Mouse (Mus musculus) hindbrain, embryonic 11.5 days (tissue): Measurements from ENCODE around the gene Gsto1. TPM values are rescaled to one million over a fixed set of nuclear protein-coding genes. Genes with fewer than 3 reads are reported as not detected.

Experiments used
- ATAC-seq: fragments of 200-750 bp; cut with Nextera tagmentation; 2 replicates; pipeline ENCODE4 v1.8.0; 2017; ENCODE audit warnings: mild to moderate bottlenecking, moderate TSS enrichment, moderate library complexity; ENCODE audit not compliant: low FRiP score
- DNase-seq: peaks from one replicate; pipeline ENCODE4 v3.0.0-alpha.2; 2015; ENCODE audit warnings: low spot score
- H3K27ac ChIP-seq: fragments of 300-500 bp; sonication (generic); 2 replicates; pipeline ENCODE4 v1.5.1; 2014; ENCODE audit warnings: mild to moderate bottlenecking, low read depth, low read length
- H3K27me3 ChIP-seq: fragments of 300-500 bp; sonication (generic); 2 replicates; pipeline ENCODE4 v1.6.1; 2014; ENCODE audit warnings: mild to moderate bottlenecking, low read length, moderate library complexity, mixed read lengths; ENCODE audit not compliant: control insufficient read depth, insufficient read depth
- H3K36me3 ChIP-seq: fragments of 300-500 bp; sonication (generic); 2 replicates; pipeline ENCODE4 v1.6.1; 2014; ENCODE audit warnings: mild to moderate bottlenecking, low read length, moderate library complexity, mixed read lengths; ENCODE audit not compliant: control insufficient read depth, insufficient read depth
- H3K4me1 ChIP-seq: fragments of 300-500 bp; sonication (generic); replicated peaks from 2 replicates; pipeline ENCODE4 v1.6.1; 2014; ENCODE audit warnings: low read length, mixed read lengths; ENCODE audit not compliant: control insufficient read depth, insufficient read depth
- H3K4me2 ChIP-seq: fragments of 300-500 bp; sonication (generic); replicated peaks from 2 replicates; pipeline ENCODE4 v1.6.1; 2014; ENCODE audit warnings: mild to moderate bottlenecking, low read depth, low read length
- H3K4me3 ChIP-seq: fragments of 300-500 bp; sonication (generic); 2 replicates; pipeline ENCODE4 v1.5.1; 2014; ENCODE audit warnings: low read depth, low read length
- H3K9ac ChIP-seq: fragments of 300-500 bp; sonication (generic); 2 replicates; pipeline ENCODE4 v1.6.1; 2014; ENCODE audit warnings: low read depth, low read length
- H3K9me3 ChIP-seq: fragments of 300-500 bp; sonication (generic); 2 replicates; pipeline ENCODE4 v1.6.1; 2016; ENCODE audit warnings: low read length; ENCODE audit not compliant: control insufficient read depth
- WGBS: fragments of 180-500 bp; shearing (Covaris S2); extraction: QIAGEN DNeasy Blood & Tissue Kit; methylation state at CpG from one replicate; pipeline ENCODE4 v1.1.7; 2014; 5-methylcytosine and 5-hydroxymethylcytosine counted together
- polyA plus RNA-seq: library from polyadenylated mRNA; unstranded; fragments of >200 nt; fragmentation: Nextera tagmentation; extraction: Ambion mirVana; gene quantifications from 2 replicates; pipeline ENCODE4 v1.2.1, GENCODE M21; 2014

The Gsto1 gene
- polyA plus RNA-seq, 1 experiment from 2014 or later, result 116 TPM

DNA sequence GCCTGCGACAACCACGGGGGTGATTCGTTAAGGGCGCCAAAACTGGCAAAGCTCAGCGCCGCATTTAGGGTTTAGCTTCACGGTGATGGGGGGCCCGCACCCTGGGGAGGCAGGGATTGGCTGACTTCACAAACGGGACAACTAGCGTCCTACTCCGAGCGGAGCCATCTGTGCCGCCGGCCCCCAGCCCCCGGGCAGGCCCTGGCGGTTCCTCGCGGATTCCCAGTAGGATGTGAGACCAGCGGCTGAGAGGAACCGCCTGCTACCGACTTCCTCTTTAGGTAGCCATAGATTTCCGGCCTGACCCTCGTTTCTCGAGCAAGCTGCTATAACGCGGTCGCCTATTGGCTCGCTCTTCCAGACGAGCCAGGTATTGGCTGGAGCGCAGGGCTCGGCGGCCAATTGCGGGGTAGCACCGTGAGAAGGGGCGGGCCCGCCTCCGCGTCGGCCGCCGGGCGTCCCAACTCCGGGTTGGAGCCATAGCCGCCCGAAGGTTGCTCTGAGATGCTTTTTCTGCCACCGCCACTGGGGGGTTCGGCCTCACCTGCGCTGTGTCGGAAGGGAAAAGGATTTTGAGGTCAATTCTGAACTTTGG is 10.7 kb downstream of the Gsto1 start, which contains the start of gene Gsto2:
Gene Gsto2, plus strand, starts transcription at position 182 of the 595 bp plus-strand sequence.
- 0% methylated on average over 49 of the region's 49 CpGs for WGBS
- Histone ChIP-seq H3K4me3 (peak within 1 kb of the TSS; percentile 64), H3K4me2 (peak within 1 kb of the TSS; percentile 87), H3K27ac (peak within 1 kb of the TSS; percentile 82), H3K9me3 (no peaks in the 10 kb centered on the region), H3K4me1 (no peaks in the 10 kb centered on the region), H3K27me3 (no peaks in the 10 kb centered on the region), H3K36me3 (no peaks in the 10 kb centered on the region), H3K9ac (peak within 1 kb of the TSS; percentile 90)
- peak; percentile 96 for DNase-seq
- ATAC-seq, result peak; percentile 100

DNA sequence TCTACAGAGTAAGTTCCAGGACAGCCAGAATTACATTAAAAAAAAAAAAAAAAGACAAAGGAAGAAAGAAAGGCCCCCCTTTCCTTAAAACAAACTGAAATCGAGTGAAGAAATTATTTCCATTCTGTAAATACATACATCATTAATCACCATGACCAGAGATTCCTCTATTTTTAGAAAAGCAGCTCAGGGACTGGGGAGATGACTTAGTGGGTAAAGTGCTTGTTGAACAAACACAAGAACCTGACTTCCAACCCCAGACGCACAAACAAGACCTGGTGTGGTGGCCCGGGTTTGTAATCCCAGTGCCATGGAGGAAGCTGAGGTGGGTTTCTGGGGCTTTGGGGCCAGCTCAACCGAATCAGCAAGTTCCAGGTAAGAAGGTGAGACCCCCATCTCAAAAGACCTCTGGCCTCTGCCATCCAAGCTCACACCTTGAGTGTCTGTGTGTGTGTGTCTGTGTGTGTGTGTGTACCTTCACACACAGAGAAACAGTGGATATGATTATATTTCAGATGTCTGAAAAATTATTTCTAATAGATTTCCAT is 12.9 kb downstream of the Gsto1 start:
- H3K27me3 ChIP-seq, result no peaks in the 10 kb centered on the region
- H3K4me1 ChIP-seq, result no peaks in the 10 kb centered on the region
- no peak overlapping the region for H3K9ac ChIP-seq
- H3K4me3 ChIP-seq, result no peak overlapping the region
- no peak overlapping the region for H3K4me2 ChIP-seq
- ATAC-seq (no peak), DNase-seq (no peak)
- H3K36me3 ChIP-seq, result no peaks in the 10 kb centered on the region
- no peaks in the 10 kb centered on the region for H3K9me3 ChIP-seq
- WGBS, result 75% methylated on average over 4 of the region's 4 CpGs
- no peak overlapping the region for H3K27ac ChIP-seq

DNA sequence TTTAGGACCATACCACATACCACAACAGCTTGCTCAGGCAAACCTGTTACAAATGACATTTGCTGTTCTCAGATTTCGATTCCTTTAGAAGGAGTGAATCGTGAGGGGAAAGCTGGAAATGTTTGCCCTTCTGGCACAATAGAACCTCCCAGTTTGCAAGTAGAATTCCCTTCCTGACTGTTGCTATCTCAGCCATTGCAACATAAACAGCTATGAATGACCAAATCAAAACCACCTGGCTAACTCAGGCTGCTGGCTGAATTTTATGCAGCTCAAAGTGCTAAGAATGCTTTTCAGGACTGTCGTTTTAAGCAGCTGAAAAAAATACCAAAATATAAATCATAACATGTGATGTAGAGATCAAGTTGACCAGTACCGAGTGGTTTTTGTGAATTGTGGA is 14.2 kb downstream of the Gsto1 start:
- Histone ChIP-seq H3K9ac (no peak overlapping the region), H3K27me3 (no peaks in the 10 kb centered on the region), H3K27ac (no peak overlapping the region), H3K36me3 (no peaks in the 10 kb centered on the region), H3K4me3 (no peak overlapping the region), H3K4me2 (no peak overlapping the region), H3K4me1 (no peaks in the 10 kb centered on the region), H3K9me3 (no peaks in the 10 kb centered on the region)
- DNase-seq, result no peak
- ATAC-seq, result no peak
- 70% methylated on average over 4 of the region's 4 CpGs for WGBS

DNA sequence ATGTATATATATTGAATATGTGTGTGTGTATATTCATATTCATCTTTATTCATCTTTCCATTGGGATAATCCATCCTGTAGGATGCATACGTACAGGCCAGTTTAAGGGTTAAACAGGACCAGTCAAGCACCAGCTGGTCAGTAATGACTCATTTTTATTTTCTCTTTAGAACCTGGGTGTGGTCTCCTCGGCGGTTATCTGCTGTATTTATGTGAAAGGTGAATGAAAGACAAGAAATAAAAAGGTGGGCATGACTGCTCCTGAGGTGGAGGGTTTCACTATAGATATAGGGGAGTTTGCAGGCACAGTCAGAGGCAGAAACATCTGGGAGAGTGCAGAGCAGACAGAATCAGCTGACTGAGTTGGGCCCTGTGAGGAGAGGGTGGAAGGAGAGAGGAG is 14.7 kb downstream of the Gsto1 start:
- Histone ChIP-seq H3K4me3 (no peak overlapping the region), H3K4me2 (no peak overlapping the region), H3K9ac (no peak overlapping the region), H3K27ac (no peak overlapping the region), H3K36me3 (no peaks in the 10 kb centered on the region), H3K4me1 (no peaks in the 10 kb centered on the region), H3K9me3 (no peaks in the 10 kb centered on the region), H3K27me3 (no peaks in the 10 kb centered on the region)
- ATAC-seq (no peak), DNase-seq (no peak)
- 82% methylated on average over 3 of the region's 3 CpGs for WGBS

DNA sequence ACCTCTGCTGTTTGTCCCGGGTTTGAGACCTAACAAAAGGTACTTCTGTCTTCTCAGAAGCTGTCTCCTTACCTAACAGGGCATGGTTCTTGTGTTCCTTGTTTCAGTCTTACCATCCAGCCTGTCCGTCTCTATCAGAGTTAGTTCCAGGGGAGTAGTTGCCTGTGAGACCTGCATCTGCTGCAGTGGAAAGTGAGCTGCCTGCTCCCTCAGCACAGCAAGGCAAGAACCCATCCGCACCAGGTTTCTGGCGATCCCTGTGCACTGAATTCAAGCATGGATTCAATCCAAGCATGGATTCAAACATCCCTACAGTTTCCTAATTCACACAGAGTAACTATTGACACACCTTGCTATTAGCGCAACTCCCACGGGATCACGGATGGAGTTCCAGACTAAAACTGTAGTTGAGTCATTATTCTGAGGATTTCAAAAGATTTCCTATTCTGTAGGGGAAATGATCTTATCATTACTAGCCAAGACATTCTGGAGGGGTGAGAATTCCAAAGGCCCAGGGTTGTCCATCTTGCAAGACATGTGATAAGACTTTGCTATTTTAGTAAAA is 15.4 kb downstream of the Gsto1 start:
- H3K4me1 ChIP-seq, result no peaks in the 10 kb centered on the region
- H3K4me2 ChIP-seq, result no peak overlapping the region
- no peaks in the 10 kb centered on the region for H3K9me3 ChIP-seq
- no peak overlapping the region for H3K27ac ChIP-seq
- ATAC-seq (no peak), DNase-seq (no peak)
- H3K36me3 ChIP-seq, result no peaks in the 10 kb centered on the region
- no peak overlapping the region for H3K9ac ChIP-seq
- WGBS, result 81% methylated on average over 7 of the region's 7 CpGs
- no peaks in the 10 kb centered on the region for H3K27me3 ChIP-seq
- H3K4me3 ChIP-seq, result no peak overlapping the region

DNA sequence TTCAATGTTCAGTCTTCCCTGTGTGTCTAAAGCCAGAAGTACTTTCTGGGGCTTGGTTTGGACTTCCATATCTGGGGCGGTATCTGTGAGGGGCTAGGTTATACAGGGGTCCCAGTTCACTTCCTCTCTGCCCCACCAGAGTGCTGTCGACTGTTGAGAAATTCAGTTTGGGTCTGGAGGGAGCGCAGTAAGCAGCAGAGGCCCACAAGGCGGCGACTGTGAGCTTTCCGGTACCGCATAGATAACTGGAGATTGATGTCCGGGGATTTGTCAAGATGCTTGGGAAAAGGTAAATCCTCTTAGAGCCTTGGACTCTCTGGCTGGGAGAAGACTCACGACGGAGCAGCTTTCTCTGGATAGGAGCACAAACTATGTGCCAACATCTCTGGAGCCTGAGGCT is 16.7 kb downstream of the Gsto1 start:
- Histone ChIP-seq H3K9me3 (no peaks in the 10 kb centered on the region), H3K4me3 (no peak overlapping the region), H3K27me3 (no peaks in the 10 kb centered on the region), H3K36me3 (no peaks in the 10 kb centered on the region), H3K4me2 (no peak overlapping the region), H3K4me1 (no peaks in the 10 kb centered on the region), H3K9ac (no peak overlapping the region), H3K27ac (no peak overlapping the region)
- WGBS, result 26% methylated on average over 10 of the region's 10 CpGs
- peak; percentile 50 for DNase-seq
- ATAC-seq, result no peak

DNA sequence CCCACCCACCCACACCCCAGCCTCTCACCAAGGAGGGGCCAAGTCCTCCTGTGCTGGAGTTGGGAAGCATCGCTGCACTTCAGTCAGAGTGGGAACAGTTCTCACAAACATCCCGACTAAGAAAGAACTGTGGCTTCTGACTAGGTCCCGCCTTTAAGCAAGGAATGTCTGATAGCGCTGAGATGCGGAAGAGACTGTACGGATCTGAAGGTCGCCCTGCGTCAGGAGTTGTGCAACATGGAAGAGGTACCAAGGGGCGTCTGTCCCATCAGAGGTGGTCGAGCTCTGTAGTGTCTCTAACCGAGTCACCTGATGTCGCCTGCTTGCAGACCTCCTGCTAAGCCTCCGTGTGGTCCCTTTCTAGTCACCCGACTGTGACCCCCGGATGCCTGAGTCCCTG is 21.5 kb downstream of the Gsto1 start:
- H3K4me3 ChIP-seq, result no peak overlapping the region
- WGBS, result 83% methylated on average over 15 of the region's 15 CpGs
- no peak for DNase-seq

DNA sequence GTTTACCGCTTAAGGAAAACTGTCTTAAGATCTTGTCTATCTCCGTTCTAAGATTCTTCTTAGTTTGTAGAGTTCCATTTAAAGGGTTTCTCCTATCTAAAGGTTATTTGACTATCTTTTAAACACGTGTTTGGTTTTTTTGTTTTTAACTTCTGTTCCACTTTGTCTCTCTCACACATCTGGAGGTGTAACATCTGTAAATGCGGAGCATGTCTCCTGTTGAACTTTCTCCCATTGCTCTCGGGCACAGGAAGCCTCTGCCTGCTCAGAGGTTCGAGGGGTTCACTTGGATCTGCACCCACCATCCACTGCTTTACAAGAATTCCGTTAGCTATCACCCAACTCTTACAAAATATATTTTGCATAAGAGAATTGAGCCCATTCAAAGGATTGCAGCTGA is 26.8 kb downstream of the Gsto1 start:
- H3K9me3 ChIP-seq, result no peaks in the 10 kb centered on the region
- no peaks in the 10 kb centered on the region for H3K4me1 ChIP-seq
- H3K36me3 ChIP-seq, result no peaks in the 10 kb centered on the region
- no peak overlapping the region for H3K4me3 ChIP-seq
- no peak overlapping the region for H3K9ac ChIP-seq
- 82% methylated on average over 7 of the region's 7 CpGs for WGBS
- ATAC-seq (no peak), DNase-seq (no peak)
- H3K4me2 ChIP-seq, result no peak overlapping the region
- H3K27ac ChIP-seq, result no peak overlapping the region
- H3K27me3 ChIP-seq, result no peaks in the 10 kb centered on the region

More for the DNA sequence above, 21.5 kb downstream of the Gsto1 start:
- H3K9me3 ChIP-seq, result no peaks in the 10 kb centered on the region
- ATAC-seq, result no peak
- no peak overlapping the region for H3K27ac ChIP-seq
- no peaks in the 10 kb centered on the region for H3K4me1 ChIP-seq
- no peaks in the 10 kb centered on the region for H3K27me3 ChIP-seq
- H3K36me3 ChIP-seq, result no peaks in the 10 kb centered on the region
- no peak overlapping the region for H3K4me2 ChIP-seq
- H3K9ac ChIP-seq, result no peak overlapping the region
